Mouse (Mus musculus) testis, adult 2 months (tissue): Measurements from ENCODE around the gene Plekhh3. TPM values are rescaled to one million over a fixed set of nuclear protein-coding genes. Genes with fewer than 3 reads are reported as not detected.

Experiments used
- H3K27ac ChIP-seq: fragments of 200-500 bp; 2 replicates; pipeline ENCODE4 v1.5.1; 2012; ENCODE audit warnings: low read depth, low read length; ENCODE audit not compliant: control insufficient read depth, insufficient read depth
- H3K27me3 ChIP-seq: fragments of 200-500 bp; 2 replicates; pipeline ENCODE4 v1.6.1; 2012; ENCODE audit warnings: mild to moderate bottlenecking, low read length, moderate library complexity; ENCODE audit not compliant: control insufficient read depth, insufficient read depth
- H3K36me3 ChIP-seq: fragments of 200-500 bp; 2 replicates; pipeline ENCODE4 v1.6.1; 2012; ENCODE audit warnings: mild to moderate bottlenecking, low read length; ENCODE audit not compliant: control insufficient read depth, insufficient read depth
- H3K4me1 ChIP-seq: fragments of 200-500 bp; 2 replicates; pipeline ENCODE4 v1.6.1; 2012; ENCODE audit warnings: low read length; ENCODE audit not compliant: control insufficient read depth, insufficient read depth
- H3K4me3 ChIP-seq: fragments of 200-500 bp; 2 replicates; pipeline ENCODE4 v1.5.1; 2012; ENCODE audit warnings: low read depth, mild to moderate bottlenecking, low read length, moderate library complexity, mixed read lengths; ENCODE audit not compliant: control insufficient read depth
- CTCF ChIP-seq: fragments of 200-500 bp; IDR thresholded peaks from 2 replicates; pipeline ENCODE4 v1.5.1; 2012; ENCODE audit warnings: low read depth, mild to moderate bottlenecking, inconsistent platforms, low read length, moderate library complexity; ENCODE audit not compliant: control insufficient read depth, insufficient read depth, insufficient replicate concordance
- POLR2A ChIP-seq: fragments of 200-500 bp; IDR thresholded peaks from 2 replicates; pipeline ENCODE4 v1.6.1; 2012; ENCODE audit warnings: low read depth, mild to moderate bottlenecking, inconsistent platforms, low read length, moderate library complexity; ENCODE audit not compliant: control insufficient read depth
- polyA plus RNA-seq: library from polyadenylated mRNA; depleted of rRNA; stranded (reverse); fragments of >200 nt; gene quantifications from 2 replicates; pipeline ENCODE4 v1.2.3, GENCODE M21; 2012; rRNA removed

Plekhh3 gene
- 2.6 and 4.1 TPM in 2 replicates for polyA plus RNA-seq

DNA sequence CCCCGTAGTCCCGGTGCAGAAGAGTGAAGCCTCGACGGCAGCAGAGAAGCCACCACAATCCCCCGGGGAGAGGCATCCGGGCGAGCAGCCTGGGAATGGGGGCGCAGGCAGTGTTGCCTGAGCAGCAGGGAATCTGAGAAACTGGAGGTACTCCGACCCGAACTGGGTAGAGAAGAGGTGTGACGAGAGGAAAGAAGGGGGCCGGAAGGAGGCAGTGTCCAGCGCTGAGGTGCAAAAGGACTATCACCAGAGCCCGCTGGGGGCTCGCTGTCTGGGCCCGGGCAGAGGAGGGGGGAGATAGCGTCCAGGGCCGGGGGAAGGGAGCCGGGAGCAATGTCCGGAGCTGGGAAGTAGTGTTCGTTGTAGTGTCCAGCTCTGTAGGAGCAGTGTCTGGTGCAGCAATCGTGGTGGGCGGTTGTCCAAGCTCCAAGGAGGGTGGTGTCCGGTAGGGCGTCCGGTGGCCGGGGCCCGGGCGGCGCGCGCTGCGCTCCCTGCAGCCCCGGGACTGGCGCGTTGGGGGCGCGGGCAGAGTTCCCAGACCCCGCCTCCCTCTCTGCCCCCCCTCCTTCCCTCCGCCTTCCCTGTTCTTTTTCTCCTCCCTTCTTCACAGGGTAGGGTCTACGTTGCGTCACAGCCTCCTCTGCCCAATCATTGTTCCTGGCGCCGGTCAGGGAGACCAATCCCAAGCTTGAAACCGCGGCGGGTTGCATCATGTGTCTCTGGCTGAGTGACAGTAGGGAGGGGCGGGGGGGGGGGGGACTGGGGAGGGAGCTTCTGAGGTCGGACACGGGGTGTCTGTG lies at the start of gene Plekhh3:
Plekhh3 (minus strand) TSS at position 541 of the 800 bp plus-strand sequence.
- H3K27ac ChIP-seq, result peak within 1 kb of the TSS; percentile 52
- no peaks in the 10 kb centered on the region for H3K36me3 ChIP-seq
- no peak for TF ChIP-seq CTCF
- no peak; the same call in 1 of the 2 replicates for TF ChIP-seq POLR2A
- H3K4me3 ChIP-seq, result peak within 1 kb of the TSS; percentile 83
- peaks cover 2% of the 10 kb centered on the region; the same call in 1 of the 2 replicates for H3K27me3 ChIP-seq
- H3K4me1 ChIP-seq, result peaks cover 24% of the 10 kb centered on the region

GRCm38 (mm10) chr11:101220853-101221252 lies 49.7 kb upstream of the Plekhh3 start:
- TF ChIP-seq POLR2A (no peak), CTCF (no peak)
- Histone ChIP-seq H3K4me1 (peaks cover 2% of the 10 kb centered on the region; the same call in 1 of the 2 replicates), H3K36me3 (no peaks in the 10 kb centered on the region; the same call in none of the 2 replicates), H3K27me3 (no peaks in the 10 kb centered on the region), H3K4me3 (no peak overlapping the region), H3K27ac (no peak overlapping the region)

GRCm38 (mm10) chr11:101218436-101219055 lies 47.4 kb upstream of the Plekhh3 start:
- Histone ChIP-seq H3K36me3 (no peaks in the 10 kb centered on the region; the same call in none of the 2 replicates), H3K27me3 (no peaks in the 10 kb centered on the region), H3K4me3 (no peak overlapping the region), H3K4me1 (no peaks in the 10 kb centered on the region), H3K27ac (no peak overlapping the region)
- no peak for TF ChIP-seq CTCF
- no peak for TF ChIP-seq POLR2A

GRCm38 (mm10) chr11:101216936-101217335 lies 45.8 kb upstream of the Plekhh3 start:
- no peak for TF ChIP-seq POLR2A
- no peak for TF ChIP-seq CTCF

DNA sequence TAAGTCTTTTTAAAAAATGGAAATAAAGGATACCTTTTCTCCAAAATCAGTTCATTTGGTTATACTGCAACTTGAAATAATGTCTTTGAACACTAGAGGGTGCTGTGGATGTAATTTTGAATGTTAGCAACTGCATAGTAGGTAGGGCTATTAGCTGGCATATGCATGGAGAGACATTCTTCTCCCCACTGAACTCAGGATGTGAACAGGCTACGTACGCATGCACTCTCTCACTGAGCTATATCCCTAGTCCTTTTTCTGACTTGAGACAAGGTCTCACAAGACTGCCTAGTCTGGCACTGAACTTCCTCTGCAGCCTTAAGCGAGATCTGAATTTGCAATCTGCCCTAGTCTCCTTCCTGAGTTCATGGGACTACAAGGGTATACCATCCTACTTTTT lies 40.8 kb upstream of the Plekhh3 start:
- H3K36me3 ChIP-seq, result peaks cover 2% of the 10 kb centered on the region
- no peak overlapping the region for H3K27ac ChIP-seq
- H3K4me3 ChIP-seq, result no peak overlapping the region
- no peaks in the 10 kb centered on the region for H3K27me3 ChIP-seq
- no peak for TF ChIP-seq POLR2A
- peak; percentile 10; the same call in 1 of the 2 replicates for TF ChIP-seq CTCF
- H3K4me1 ChIP-seq, result no peaks in the 10 kb centered on the region

More at GRCm38 (mm10) chr11:101216936-101217335, 45.8 kb upstream of the Plekhh3 start:
- H3K4me1 ChIP-seq, result no peaks in the 10 kb centered on the region
- no peaks in the 10 kb centered on the region for H3K27me3 ChIP-seq
- H3K36me3 ChIP-seq, result no peaks in the 10 kb centered on the region; the same call in none of the 2 replicates
- no peak overlapping the region for H3K4me3 ChIP-seq
- no peak overlapping the region for H3K27ac ChIP-seq

DNA sequence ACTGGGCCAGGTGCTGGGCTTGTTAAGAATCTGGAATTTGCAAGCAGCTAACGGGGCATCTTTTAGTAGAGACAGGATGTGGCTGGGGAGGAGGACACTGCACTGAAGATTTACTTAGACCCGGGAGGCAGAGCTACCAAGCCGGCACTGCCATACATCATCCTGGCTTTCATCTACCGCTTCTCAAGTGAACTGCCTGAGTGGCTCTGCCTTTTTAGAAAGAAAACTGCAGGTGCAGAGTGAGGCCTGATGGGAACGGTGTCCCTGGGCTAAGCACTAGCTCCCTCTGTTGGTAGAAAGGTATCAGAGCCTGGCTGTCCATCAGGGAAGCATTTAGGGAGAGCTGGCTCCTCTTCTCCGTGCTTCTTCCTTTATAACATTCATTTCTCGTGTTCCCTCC lies 29.8 kb upstream of the Plekhh3 start:
- Histone ChIP-seq H3K27ac (no peak overlapping the region), H3K4me3 (no peak overlapping the region), H3K4me1 (no peaks in the 10 kb centered on the region), H3K27me3 (no peaks in the 10 kb centered on the region), H3K36me3 (0 out of 2 replicates have a peak, but pooled peaks cover 2% of the 10 kb centered on the region)
- peak; percentile 46; the same call in 1 of the 2 replicates for TF ChIP-seq CTCF
- TF ChIP-seq POLR2A, result no peak

- TF ChIP-seq CTCF, result no peak
- no peak for TF ChIP-seq POLR2A
- H3K4me3 ChIP-seq, result no peak overlapping the region
- no peaks in the 10 kb centered on the region for H3K27me3 ChIP-seq
- 0 out of 2 replicates have a peak, but pooled peaks cover 2% of the 10 kb centered on the region for H3K36me3 ChIP-seq
- no peak overlapping the region for H3K27ac ChIP-seq
- no peaks in the 10 kb centered on the region for H3K4me1 ChIP-seq
Measured at GRCm38 (mm10) chr11:101199555-101199954, 28.4 kb upstream of the Plekhh3 start.
